Mouse (Mus musculus) ES-E14 (cell line): ENCODE data around the gene Slc1a2. TPM values are rescaled to one million over a fixed set of nuclear protein-coding genes. Genes with fewer than 3 reads are reported as not detected.

ENCODE experiments used
- DNase-seq: peaks from one replicate; pipeline ENCODE4 v3.0.0-alpha.2; 2013; ENCODE audit warnings: low read depth, low spot score
- H3K27ac ChIP-seq: 2 replicates; pipeline ENCODE4 v1.5.1; 2012; ENCODE audit warnings: low read depth, mild to moderate bottlenecking, low read length, moderate library complexity, mixed read lengths; ENCODE audit not compliant: poor library complexity, insufficient read depth, severe bottlenecking
- H3K36me3 ChIP-seq: 2 replicates; pipeline ENCODE4 v1.6.1; 2012; ENCODE audit warnings: mild to moderate bottlenecking, low read length, moderate library complexity, mixed read lengths; ENCODE audit not compliant: control insufficient read depth, poor library complexity, insufficient read depth, severe bottlenecking
- H3K4me1 ChIP-seq, 2 experiments: fragments of 150-350 bp in 1 of 2; sonication (generic) in 1 of 2; 2 replicates each; pipeline ENCODE4 v1.6.1; 2012; ENCODE audit warnings: low read length in 2 of 2, mild to moderate bottlenecking in 1 of 2, mixed read lengths in 1 of 2; ENCODE audit not compliant: control insufficient read depth in 2 of 2, insufficient read depth in 2 of 2, poor library complexity in 1 of 2
- H3K4me3 ChIP-seq, 2 experiments: fragments of 150-350 bp in 1 of 2; sonication (generic) in 1 of 2; 2 replicates each; pipeline ENCODE4 v1.5.1; 2012; ENCODE audit warnings: low read length in 2 of 2, low read depth in 1 of 2, mild to moderate bottlenecking in 1 of 2, mixed read lengths in 1 of 2; ENCODE audit not compliant: insufficient read depth in 1 of 2, poor library complexity in 1 of 2, severe bottlenecking in 1 of 2
- H3K9ac ChIP-seq: 2 replicates; pipeline ENCODE4 v1.6.1; 2012; ENCODE audit warnings: low read depth, mild to moderate bottlenecking, low read length, mixed read lengths; ENCODE audit not compliant: poor library complexity, insufficient read depth, severe bottlenecking
- H3K9me3 ChIP-seq: fragments of 150-350 bp; sonication (generic); 2 replicates; pipeline ENCODE4 v1.6.1; 2012; ENCODE audit warnings: low read depth, mild to moderate bottlenecking, low read length; ENCODE audit not compliant: control insufficient read depth, insufficient read depth
- CHD2 ChIP-seq: IDR thresholded peaks from 2 replicates; pipeline ENCODE4 v1.6.1; 2014; ENCODE audit warnings: mild to moderate bottlenecking, low read depth, low read length, inconsistent platforms
- HCFC1 ChIP-seq: IDR thresholded peaks from 2 replicates; pipeline ENCODE4 v1.6.1; 2012; ENCODE audit warnings: low read length, inconsistent platforms, borderline replicate concordance; ENCODE audit not compliant: insufficient read depth
- MAFK ChIP-seq: IDR thresholded peaks from 2 replicates; pipeline ENCODE4 v1.6.1; 2014; ENCODE audit warnings: mild to moderate bottlenecking, low read depth, low read length, inconsistent platforms; ENCODE audit not compliant: insufficient read depth
- ZC3H11A ChIP-seq: IDR thresholded peaks from 2 replicates; pipeline ENCODE4 v1.6.1; 2012; ENCODE audit warnings: low read depth, mild to moderate bottlenecking, inconsistent platforms, low read length, borderline replicate concordance
- ZNF384 ChIP-seq: IDR thresholded peaks from 2 replicates; pipeline ENCODE4 v1.6.1; 2012; ENCODE audit warnings: low read depth, low read length, inconsistent platforms
- in situ Hi-C, 2 experiments: fragments of 600-800 bp; cut with MboI; formaldehyde crosslinking; loops; one replicate each; pipeline ENCODE4 v1.15.1; 2025; ENCODE audit warnings: low sequenced_read_pairs in 2 of 2, inconsistent platforms in 1 of 2; ENCODE audit not compliant: unreplicated experiment in 2 of 2
- total RNA-seq: library from RNA; depleted of rRNA; stranded (reverse); fragments of 300-350 nt; gene quantifications from 2 replicates; pipeline ENCODE4 v1.2.3, GENCODE M21; 2012

Slc1a2 gene
- total RNA-seq, 1 experiment, result 0.40 TPM

- H3K36me3 ChIP-seq, result no peaks in the 10 kb centered on the region
- TF ChIP-seq ZC3H11A (no peak), CHD2 (no peak), MAFK (no peak), HCFC1 (no peak), ZNF384 (no peak)
- no peaks in the 10 kb centered on the region for H3K9me3 ChIP-seq
- no peak overlapping the region for H3K9ac ChIP-seq
- no peaks in the 10 kb centered on the region for H3K4me1 ChIP-seq
- in situ Hi-C loops, result no loop called here
- H3K27ac ChIP-seq, result no peak overlapping the region
- no peak for DNase-seq
- no peak overlapping the region for H3K4me3 ChIP-seq
Measured at GRCm38 (mm10) chr2:102822036-102822435, 163.6 kb downstream of the Slc1a2 start.

- in situ Hi-C loops, result no loop called here
- no peak for DNase-seq
- no peaks in the 10 kb centered on the region for H3K4me1 ChIP-seq
- TF ChIP-seq HCFC1 (no peak), MAFK (no peak), ZC3H11A (no peak), ZNF384 (no peak), CHD2 (no peak)
- no peaks in the 10 kb centered on the region for H3K9me3 ChIP-seq
- H3K4me3 ChIP-seq, result no peak overlapping the region
- no peaks in the 10 kb centered on the region for H3K36me3 ChIP-seq
- no peak overlapping the region for H3K27ac ChIP-seq
- H3K9ac ChIP-seq, result no peak overlapping the region
Measured at GRCm38 (mm10) chr2:102825961-102826633, 167.6 kb downstream of the Slc1a2 start.

- no peak for DNase-seq
- Histone ChIP-seq H3K4me1 (no peaks in the 10 kb centered on the region), H3K36me3 (no peaks in the 10 kb centered on the region), H3K9me3 (no peaks in the 10 kb centered on the region), H3K9ac (no peak overlapping the region), H3K27ac (no peak overlapping the region), H3K4me3 (no peak overlapping the region)
- TF ChIP-seq ZNF384 (no peak), HCFC1 (no peak)
- in situ Hi-C loops, result no loop called here
Measured at GRCm38 (mm10) chr2:102827841-102828240, 169.4 kb downstream of the Slc1a2 start.

- no peak overlapping the region for H3K27ac ChIP-seq
- no peak for TF ChIP-seq CHD2
- no peak for TF ChIP-seq ZNF384
- no peak for TF ChIP-seq ZC3H11A
- TF ChIP-seq MAFK, result no peak
- TF ChIP-seq HCFC1, result no peak
- no peak overlapping the region for H3K4me3 ChIP-seq
- no peaks in the 10 kb centered on the region for H3K36me3 ChIP-seq
- in situ Hi-C loops, result no loop called here
- H3K4me1 ChIP-seq, result no peaks in the 10 kb centered on the region
- no peaks in the 10 kb centered on the region for H3K9me3 ChIP-seq
- no peak for DNase-seq
- no peak overlapping the region for H3K9ac ChIP-seq
Measured at GRCm38 (mm10) chr2:102828381-102828780, 169.9 kb downstream of the Slc1a2 start.

- TF ChIP-seq CHD2, result no peak
- TF ChIP-seq MAFK, result no peak
- TF ChIP-seq ZC3H11A, result no peak
- TF ChIP-seq HCFC1, result no peak
- TF ChIP-seq ZNF384, result no peak
- Histone ChIP-seq H3K4me1 (no peaks in the 10 kb centered on the region), H3K36me3 (no peaks in the 10 kb centered on the region), H3K27ac (no peak overlapping the region), H3K9ac (no peak overlapping the region), H3K9me3 (no peaks in the 10 kb centered on the region), H3K4me3 (no peak overlapping the region)
- no peak for DNase-seq
- in situ Hi-C loops, result no loop called here
Measured at GRCm38 (mm10) chr2:102829201-102829600, 170.7 kb downstream of the Slc1a2 start.
